Mouse (Mus musculus): ENCODE measurements around the gene Lzts2. TPM values are rescaled to one million over a fixed set of nuclear protein-coding genes. Genes with fewer than 3 reads are reported as not detected.

Gene Lzts2
- polyA plus RNA-seq, 1 experiment from 2014 or later = 18.2 TPM

DNA sequence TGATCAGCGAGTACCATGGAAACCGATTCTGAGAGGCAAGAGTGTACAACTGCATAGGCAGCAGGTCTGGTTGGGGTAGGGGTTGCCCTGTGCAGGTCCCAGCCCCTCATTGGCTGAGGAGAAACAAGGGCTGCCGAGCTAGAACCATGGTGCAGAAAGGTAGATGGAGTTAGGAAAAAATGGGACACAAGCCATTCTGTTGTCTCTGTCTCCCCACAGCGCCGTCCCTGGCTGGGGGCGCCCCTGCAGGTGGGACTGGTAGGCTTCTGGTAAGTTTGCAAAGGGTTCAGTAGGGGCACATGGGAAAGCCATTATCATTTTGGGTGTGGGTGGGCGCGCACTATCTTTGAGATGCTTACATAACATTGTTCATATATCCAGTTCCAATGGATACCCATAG, 39.2 kb downstream of the Lzts2 start:
- no peak overlapping the region for H3K27ac ChIP-seq (ENCODE audit: low read length)
- peaks cover 15% of the 10 kb centered on the region; the same call in 1 of the 2 replicates for H3K36me3 ChIP-seq (ENCODE audit: control insufficient read depth, insufficient read depth)
- WGBS = 88% methylated on average over 8 of the region's 8 CpGs
- peaks cover 33% of the 10 kb centered on the region for H3K4me1 ChIP-seq (replicated peaks; ENCODE audit: control insufficient read depth, insufficient read depth, low read length)
- no peaks in the 10 kb centered on the region for H3K9me3 ChIP-seq (ENCODE audit: control insufficient read depth, low read length)
- H3K9ac ChIP-seq (replicated peaks; ENCODE audit: low read depth, low read length) = no peak overlapping the region
- H3K4me2 ChIP-seq (ENCODE audit: low read length) = no peak overlapping the region
- H3K4me3 ChIP-seq (replicated peaks; ENCODE audit: low read length) = no peak overlapping the region
- no peak for ATAC-seq
- no peaks in the 10 kb centered on the region for H3K27me3 ChIP-seq (replicated peaks; ENCODE audit: control insufficient read depth, insufficient read depth, low read length)

DNA sequence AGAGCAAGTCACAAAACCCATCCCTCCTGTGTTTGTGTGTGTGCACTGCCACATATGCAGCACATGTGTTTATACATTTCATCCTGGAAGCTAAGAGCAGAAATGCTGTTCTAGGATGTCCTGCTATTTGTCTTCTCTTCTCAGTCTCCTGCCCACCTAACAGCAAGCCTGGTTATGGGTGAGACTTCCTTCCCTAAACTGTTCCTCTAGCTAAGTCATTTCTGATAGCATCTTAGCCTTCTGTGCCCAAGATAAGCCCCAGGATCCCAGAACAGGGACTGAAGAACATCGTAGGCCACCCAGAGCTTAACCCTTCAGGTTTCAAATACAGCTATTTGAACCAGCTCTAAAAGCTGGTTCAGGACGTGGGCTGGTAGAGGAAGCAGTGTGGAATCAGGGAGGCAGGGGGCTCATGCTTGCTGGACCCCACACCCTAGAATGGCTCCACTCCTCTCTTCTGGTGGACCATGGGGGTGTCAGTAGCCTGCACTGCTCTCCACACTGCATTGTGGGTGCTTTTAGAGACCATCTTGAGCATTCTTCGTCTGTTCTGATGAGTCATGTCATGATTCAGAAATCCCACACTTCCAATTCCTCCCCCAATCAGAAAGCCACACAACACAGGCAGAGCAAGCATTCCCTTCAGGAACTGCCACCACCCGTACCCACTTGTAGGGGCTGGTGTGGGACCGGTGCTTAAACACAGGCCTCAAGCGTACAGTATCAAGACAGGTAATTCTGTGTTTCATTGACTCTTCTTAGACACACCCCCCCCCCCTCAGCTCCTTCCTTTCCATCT, 40.9 kb downstream of the Lzts2 start:
- H3K27ac ChIP-seq (ENCODE audit: low read length) = no peak overlapping the region
- peaks cover 15% of the 10 kb centered on the region; the same call in 1 of the 2 replicates for H3K36me3 ChIP-seq (ENCODE audit: control insufficient read depth, insufficient read depth)
- 88% methylated on average over 6 of the region's 6 CpGs for WGBS
- peaks cover 24% of the 10 kb centered on the region for H3K4me1 ChIP-seq (replicated peaks; ENCODE audit: control insufficient read depth, insufficient read depth, low read length)
- no peak for ATAC-seq
- no peak overlapping the region for H3K4me2 ChIP-seq (ENCODE audit: low read length)
- H3K9me3 ChIP-seq (ENCODE audit: control insufficient read depth, low read length) = no peaks in the 10 kb centered on the region
- H3K4me3 ChIP-seq (replicated peaks; ENCODE audit: low read length) = no peak overlapping the region
- no peaks in the 10 kb centered on the region for H3K27me3 ChIP-seq (replicated peaks; ENCODE audit: control insufficient read depth, insufficient read depth, low read length)
- H3K9ac ChIP-seq (replicated peaks; ENCODE audit: low read depth, low read length) = no peak overlapping the region

DNA sequence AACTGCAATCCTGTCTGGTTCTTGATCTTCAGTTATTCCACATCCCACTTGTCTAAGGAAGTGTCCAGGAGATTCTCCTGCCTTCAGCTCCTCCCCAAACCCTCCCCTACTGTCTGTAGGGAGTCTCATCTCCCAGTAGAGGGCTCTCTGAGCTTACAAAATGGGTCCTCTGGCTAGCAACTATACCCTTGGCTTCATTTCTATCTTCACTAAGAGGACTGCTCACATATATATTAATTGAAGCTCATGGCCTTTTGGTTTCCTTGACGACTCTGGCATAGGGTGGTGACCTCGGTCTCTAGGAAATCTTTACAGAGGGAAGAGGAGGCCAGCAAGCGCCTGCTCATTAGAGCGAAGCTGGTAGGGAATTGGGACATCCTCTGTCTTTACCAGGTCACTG, 42.1 kb downstream of the Lzts2 start:
- Histone ChIP-seq H3K4me2 (ENCODE audit: low read length) (no peak overlapping the region), H3K27me3 (replicated peaks; ENCODE audit: control insufficient read depth, insufficient read depth, low read length) (no peaks in the 10 kb centered on the region), H3K27ac (ENCODE audit: low read length) (no peak overlapping the region), H3K4me3 (replicated peaks; ENCODE audit: low read length) (no peak overlapping the region), H3K36me3 (ENCODE audit: control insufficient read depth, insufficient read depth) (peaks cover 10% of the 10 kb centered on the region; the same call in 1 of the 2 replicates), H3K9ac (replicated peaks; ENCODE audit: low read depth, low read length) (no peak overlapping the region), H3K9me3 (ENCODE audit: control insufficient read depth, low read length) (no peaks in the 10 kb centered on the region), H3K4me1 (replicated peaks; ENCODE audit: control insufficient read depth, insufficient read depth, low read length) (peaks cover 18% of the 10 kb centered on the region)
- 42% methylated on average over 4 of the region's 4 CpGs for WGBS
- ATAC-seq = no peak

DNA sequence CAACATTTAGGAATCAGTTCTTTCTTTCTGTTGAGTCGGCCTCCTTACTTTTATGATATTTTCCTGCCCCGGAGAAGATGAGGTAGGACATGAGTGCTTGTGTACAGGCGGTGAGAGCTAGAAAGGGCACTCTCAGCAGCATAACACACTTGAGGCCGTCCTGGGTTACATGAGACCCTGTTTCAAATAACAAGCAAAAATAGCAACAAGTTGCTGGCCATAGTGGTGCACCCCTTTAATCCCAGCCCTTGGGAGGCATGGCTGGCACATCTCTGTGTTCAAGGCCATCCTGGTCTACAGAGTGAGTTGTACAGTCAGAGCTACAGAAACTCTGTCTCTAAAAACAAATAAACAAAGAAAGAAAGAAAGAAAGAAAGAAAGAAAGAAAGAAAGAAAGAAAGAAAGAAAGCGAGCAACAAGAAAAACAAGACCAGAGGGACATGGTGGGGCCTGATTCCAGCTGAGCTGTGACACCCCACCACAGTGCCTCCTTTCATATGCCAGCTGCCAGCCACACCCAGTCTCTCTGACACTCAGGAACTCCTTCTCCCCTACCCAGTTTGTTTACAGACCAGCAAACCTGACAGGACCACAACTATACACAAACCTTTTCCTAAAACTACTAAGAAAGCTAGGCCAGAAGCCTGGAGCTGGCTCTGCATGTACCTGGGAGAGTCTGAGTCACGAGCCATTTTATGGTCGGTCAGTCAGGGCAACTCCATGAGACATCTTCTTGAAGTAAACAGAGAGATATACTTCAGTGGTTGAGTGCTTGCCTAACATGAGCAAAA, 42.9 kb downstream of the Lzts2 start:
- Histone ChIP-seq H3K9me3 (ENCODE audit: control insufficient read depth, low read length) (no peaks in the 10 kb centered on the region), H3K27ac (ENCODE audit: low read length) (peak overlapping the region; percentile 95), H3K27me3 (replicated peaks; ENCODE audit: control insufficient read depth, insufficient read depth, low read length) (no peaks in the 10 kb centered on the region), H3K36me3 (ENCODE audit: control insufficient read depth, insufficient read depth) (peaks cover 8% of the 10 kb centered on the region; the same call in 1 of the 2 replicates), H3K4me2 (ENCODE audit: low read length) (peak overlapping the region; percentile 65), H3K9ac (replicated peaks; ENCODE audit: low read depth, low read length) (peak overlapping the region; percentile 84; the same call in 1 of the 2 replicates), H3K4me1 (replicated peaks; ENCODE audit: control insufficient read depth, insufficient read depth, low read length) (peaks cover 18% of the 10 kb centered on the region), H3K4me3 (replicated peaks; ENCODE audit: low read length) (peak overlapping the region; percentile 67)
- 83% methylated on average over 7 of the region's 7 CpGs for WGBS
- ATAC-seq = no peak

DNA sequence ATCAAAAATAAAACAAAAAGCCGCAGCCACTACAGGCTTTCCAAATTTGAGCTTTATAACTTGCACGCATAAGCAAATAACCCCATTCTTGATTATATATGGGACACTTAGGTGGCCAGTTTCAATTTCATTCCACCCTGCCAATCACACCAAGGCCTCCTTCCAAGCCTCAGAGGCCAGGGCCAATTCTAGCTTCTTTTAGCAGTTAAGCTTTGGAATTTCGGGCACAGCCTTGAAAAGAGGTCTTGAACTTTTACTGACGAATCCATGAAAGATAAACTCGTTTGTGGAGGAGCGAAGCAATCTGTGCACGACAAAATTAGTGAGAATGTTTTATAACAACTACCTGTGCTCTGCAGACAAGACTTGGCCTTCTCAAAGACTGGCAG, 43.5 kb downstream of the Lzts2 start:
- Histone ChIP-seq H3K4me2 (ENCODE audit: low read length) (peak overlapping the region; percentile 65), H3K36me3 (ENCODE audit: control insufficient read depth, insufficient read depth) (0 out of 2 replicates have a peak, but pooled peaks cover 5% of the 10 kb centered on the region), H3K4me3 (replicated peaks; ENCODE audit: low read length) (peak overlapping the region; percentile 67), H3K9ac (replicated peaks; ENCODE audit: low read depth, low read length) (peak overlapping the region; percentile 84), H3K27me3 (replicated peaks; ENCODE audit: control insufficient read depth, insufficient read depth, low read length) (no peaks in the 10 kb centered on the region), H3K4me1 (replicated peaks; ENCODE audit: control insufficient read depth, insufficient read depth, low read length) (peaks cover 18% of the 10 kb centered on the region), H3K27ac (ENCODE audit: low read length) (peak overlapping the region; percentile 95), H3K9me3 (ENCODE audit: control insufficient read depth, low read length) (no peaks in the 10 kb centered on the region)
- WGBS = 47% methylated on average over 7 of the region's 7 CpGs
- ATAC-seq = no peak

DNA sequence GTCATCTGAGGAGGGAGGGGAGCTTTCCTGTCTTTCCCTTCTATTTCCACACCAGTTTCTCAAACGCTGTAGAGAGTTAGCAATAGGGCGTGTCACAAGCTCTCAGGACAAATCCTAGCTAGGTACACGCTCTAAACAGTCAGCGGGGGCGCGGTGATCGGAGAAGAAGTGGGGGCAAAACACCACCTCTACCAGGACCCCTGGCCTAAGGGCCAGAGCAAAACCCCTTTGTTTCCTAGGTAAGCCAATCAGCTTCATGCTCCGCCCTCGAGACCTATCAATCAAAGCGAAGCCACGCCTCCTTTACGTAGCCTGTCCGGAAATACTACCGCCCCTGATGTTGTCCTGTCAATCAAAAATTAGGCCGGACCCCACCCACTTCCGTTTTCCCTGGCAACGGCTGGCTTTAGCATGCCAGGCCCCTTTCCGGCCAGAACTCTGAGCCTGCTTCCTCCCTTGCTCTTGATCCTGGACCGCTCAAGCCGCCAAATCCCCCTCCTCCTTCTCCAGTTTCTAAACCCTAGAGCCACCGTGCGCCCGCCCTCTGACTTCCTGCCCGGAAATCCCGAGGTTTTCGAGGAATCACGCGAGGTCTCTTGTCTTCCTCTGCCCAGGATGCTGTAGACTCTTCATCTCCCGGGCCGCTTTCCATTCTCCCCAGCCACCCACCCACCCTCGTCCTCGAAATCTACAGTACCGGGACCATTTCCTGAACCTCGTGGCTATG, 44.1 kb downstream of the Lzts2 start:
- Histone ChIP-seq H3K4me2 (ENCODE audit: low read length) (peak overlapping the region; percentile 65), H3K4me3 (replicated peaks; ENCODE audit: low read length) (peak overlapping the region; percentile 67), H3K9me3 (ENCODE audit: control insufficient read depth, low read length) (no peaks in the 10 kb centered on the region), H3K27ac (ENCODE audit: low read length) (peak overlapping the region; percentile 95), H3K4me1 (replicated peaks; ENCODE audit: control insufficient read depth, insufficient read depth, low read length) (peaks cover 18% of the 10 kb centered on the region), H3K36me3 (ENCODE audit: control insufficient read depth, insufficient read depth) (0 out of 2 replicates have a peak, but pooled peaks cover 5% of the 10 kb centered on the region), H3K9ac (replicated peaks; ENCODE audit: low read depth, low read length) (peak overlapping the region; percentile 84), H3K27me3 (replicated peaks; ENCODE audit: control insufficient read depth, insufficient read depth, low read length) (no peaks in the 10 kb centered on the region)
- under 1% methylated on average over 34 of the region's 34 CpGs for WGBS
- peak; percentile 91 for ATAC-seq

DNA sequence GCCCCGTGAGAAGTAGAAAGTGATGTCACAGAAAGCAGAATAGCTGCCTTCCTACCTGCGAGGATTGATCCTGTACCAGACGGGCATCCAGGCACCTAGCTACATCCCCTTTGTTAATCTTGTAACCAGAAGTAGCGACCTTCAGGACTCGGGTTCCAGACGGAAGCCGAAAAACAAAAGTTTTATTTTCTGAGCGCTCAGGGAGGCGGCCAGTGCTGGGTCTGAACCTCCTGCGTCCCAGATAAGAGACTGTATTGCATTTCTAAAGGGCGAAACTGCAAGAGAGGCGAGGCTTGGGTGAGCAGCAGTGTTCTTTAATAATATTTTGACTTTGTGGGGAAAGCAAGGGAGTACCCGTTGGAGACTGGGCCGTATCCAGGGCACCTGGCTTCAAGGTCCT, 44.6 kb downstream of the Lzts2 start:
- Histone ChIP-seq H3K4me3 (replicated peaks; ENCODE audit: low read length) (peak overlapping the region; percentile 67), H3K9me3 (ENCODE audit: control insufficient read depth, low read length) (no peaks in the 10 kb centered on the region), H3K27ac (ENCODE audit: low read length) (peak overlapping the region; percentile 95), H3K4me2 (ENCODE audit: low read length) (peak overlapping the region; percentile 65), H3K4me1 (replicated peaks; ENCODE audit: control insufficient read depth, insufficient read depth, low read length) (peaks cover 18% of the 10 kb centered on the region), H3K9ac (replicated peaks; ENCODE audit: low read depth, low read length) (peak overlapping the region; percentile 84), H3K36me3 (ENCODE audit: control insufficient read depth, insufficient read depth) (0 out of 2 replicates have a peak, but pooled peaks cover 5% of the 10 kb centered on the region), H3K27me3 (replicated peaks; ENCODE audit: control insufficient read depth, insufficient read depth, low read length) (peaks cover 3% of the 10 kb centered on the region; the same call in 1 of the 2 replicates)
- WGBS = 1% methylated on average over 14 of the region's 14 CpGs
- no peak for ATAC-seq

DNA sequence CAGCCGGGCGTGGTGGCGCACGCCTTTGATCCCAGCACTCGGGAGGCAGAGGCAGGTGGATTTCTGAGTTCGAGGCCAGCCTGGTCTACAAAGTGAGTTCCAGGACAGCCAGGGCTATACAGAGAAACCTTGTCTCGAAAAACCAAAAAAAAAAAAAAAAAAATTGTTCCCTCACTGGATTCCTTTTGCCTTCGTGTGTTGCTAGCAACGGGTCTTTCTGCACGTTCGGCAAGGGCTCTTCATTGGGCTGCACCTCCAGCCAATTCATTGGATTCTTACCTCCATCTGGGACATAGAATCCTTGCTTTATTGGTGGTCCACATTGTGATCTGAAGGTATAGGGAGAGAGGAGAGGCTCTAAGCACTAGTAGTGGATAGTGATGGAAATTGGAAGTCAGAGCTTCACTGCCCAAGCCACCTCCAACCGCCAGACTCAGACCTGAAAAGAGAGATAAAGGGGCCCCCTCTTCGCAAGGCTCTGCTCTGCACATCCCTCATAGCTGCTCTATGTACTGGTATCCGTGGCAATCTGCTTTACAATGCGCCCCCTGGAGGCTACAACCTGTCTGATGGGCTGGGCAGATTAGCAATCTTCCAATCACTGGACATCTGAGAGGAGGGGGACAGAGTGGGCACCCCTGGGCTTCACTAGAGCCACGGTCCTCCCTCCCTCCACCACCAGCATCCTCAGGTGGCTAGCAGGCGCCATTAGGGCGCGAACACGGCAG, 49.5 kb downstream of the Lzts2 start:
- Histone ChIP-seq H3K36me3 (ENCODE audit: control insufficient read depth, insufficient read depth) (no peaks in the 10 kb centered on the region), H3K9me3 (ENCODE audit: control insufficient read depth, low read length) (no peaks in the 10 kb centered on the region), H3K4me1 (replicated peaks; ENCODE audit: control insufficient read depth, insufficient read depth, low read length) (peaks cover 11% of the 10 kb centered on the region), H3K9ac (replicated peaks; ENCODE audit: low read depth, low read length) (peak overlapping the region; percentile 19; the same call in 1 of the 2 replicates), H3K27me3 (replicated peaks; ENCODE audit: control insufficient read depth, insufficient read depth, low read length) (peaks cover 51% of the 10 kb centered on the region), H3K4me2 (ENCODE audit: low read length) (peak overlapping the region; percentile 29), H3K27ac (ENCODE audit: low read length) (no peak overlapping the region), H3K4me3 (replicated peaks; ENCODE audit: low read length) (peak overlapping the region; percentile 17; the same call in 1 of the 2 replicates)
- ATAC-seq = peak; percentile 48; the same call in 1 of the 2 replicates
- WGBS = 39% methylated on average over 19 of the region's 20 CpGs

Measured in forebrain, embryonic 16.5 days (tissue).